Mouse (Mus musculus) ES-E14 (cell line): ENCODE measurements at regions not wholly inside any gene's neighbourhood (a gene's known extent, or its start where the extent isn't known, plus 50 kb on each side); places are given as distances from the start of the nearest gene placed in this dataset.

ENCODE experiments used
- DNase-seq: peaks from one replicate; pipeline ENCODE4 v3.0.0-alpha.2; 2013; ENCODE audit warnings: low read depth, low spot score
- H3K27ac ChIP-seq: 2 replicates; pipeline ENCODE4 v1.5.1; 2012; ENCODE audit warnings: low read depth, mild to moderate bottlenecking, low read length, moderate library complexity, mixed read lengths; ENCODE audit not compliant: poor library complexity, insufficient read depth, severe bottlenecking
- H3K36me3 ChIP-seq: 2 replicates; pipeline ENCODE4 v1.6.1; 2012; ENCODE audit warnings: mild to moderate bottlenecking, low read length, moderate library complexity, mixed read lengths; ENCODE audit not compliant: control insufficient read depth, poor library complexity, insufficient read depth, severe bottlenecking
- H3K4me1 ChIP-seq, 2 experiments: fragments of 150-350 bp in 1 of 2; sonication (generic) in 1 of 2; 2 replicates each; pipeline ENCODE4 v1.6.1; 2012; ENCODE audit warnings: low read length in 2 of 2, mild to moderate bottlenecking in 1 of 2, mixed read lengths in 1 of 2; ENCODE audit not compliant: control insufficient read depth in 2 of 2, insufficient read depth in 2 of 2, poor library complexity in 1 of 2
- H3K4me3 ChIP-seq, 2 experiments: fragments of 150-350 bp in 1 of 2; sonication (generic) in 1 of 2; 2 replicates each; pipeline ENCODE4 v1.5.1; 2012; ENCODE audit warnings: low read length in 2 of 2, low read depth in 1 of 2, mild to moderate bottlenecking in 1 of 2, mixed read lengths in 1 of 2; ENCODE audit not compliant: insufficient read depth in 1 of 2, poor library complexity in 1 of 2, severe bottlenecking in 1 of 2
- H3K9ac ChIP-seq: 2 replicates; pipeline ENCODE4 v1.6.1; 2012; ENCODE audit warnings: low read depth, mild to moderate bottlenecking, low read length, mixed read lengths; ENCODE audit not compliant: poor library complexity, insufficient read depth, severe bottlenecking
- H3K9me3 ChIP-seq: fragments of 150-350 bp; sonication (generic); 2 replicates; pipeline ENCODE4 v1.6.1; 2012; ENCODE audit warnings: low read depth, mild to moderate bottlenecking, low read length; ENCODE audit not compliant: control insufficient read depth, insufficient read depth
- CHD2 ChIP-seq: IDR thresholded peaks from 2 replicates; pipeline ENCODE4 v1.6.1; 2014; ENCODE audit warnings: mild to moderate bottlenecking, low read depth, low read length, inconsistent platforms
- HCFC1 ChIP-seq: IDR thresholded peaks from 2 replicates; pipeline ENCODE4 v1.6.1; 2012; ENCODE audit warnings: low read length, inconsistent platforms, borderline replicate concordance; ENCODE audit not compliant: insufficient read depth
- MAFK ChIP-seq: IDR thresholded peaks from 2 replicates; pipeline ENCODE4 v1.6.1; 2014; ENCODE audit warnings: mild to moderate bottlenecking, low read depth, low read length, inconsistent platforms; ENCODE audit not compliant: insufficient read depth
- ZC3H11A ChIP-seq: IDR thresholded peaks from 2 replicates; pipeline ENCODE4 v1.6.1; 2012; ENCODE audit warnings: low read depth, mild to moderate bottlenecking, inconsistent platforms, low read length, borderline replicate concordance
- ZNF384 ChIP-seq: IDR thresholded peaks from 2 replicates; pipeline ENCODE4 v1.6.1; 2012; ENCODE audit warnings: low read depth, low read length, inconsistent platforms
- in situ Hi-C, 2 experiments: fragments of 600-800 bp; cut with MboI; formaldehyde crosslinking; loops; one replicate each; pipeline ENCODE4 v1.15.1; 2025; ENCODE audit warnings: low sequenced_read_pairs in 2 of 2, inconsistent platforms in 1 of 2; ENCODE audit not compliant: unreplicated experiment in 2 of 2

DNA sequence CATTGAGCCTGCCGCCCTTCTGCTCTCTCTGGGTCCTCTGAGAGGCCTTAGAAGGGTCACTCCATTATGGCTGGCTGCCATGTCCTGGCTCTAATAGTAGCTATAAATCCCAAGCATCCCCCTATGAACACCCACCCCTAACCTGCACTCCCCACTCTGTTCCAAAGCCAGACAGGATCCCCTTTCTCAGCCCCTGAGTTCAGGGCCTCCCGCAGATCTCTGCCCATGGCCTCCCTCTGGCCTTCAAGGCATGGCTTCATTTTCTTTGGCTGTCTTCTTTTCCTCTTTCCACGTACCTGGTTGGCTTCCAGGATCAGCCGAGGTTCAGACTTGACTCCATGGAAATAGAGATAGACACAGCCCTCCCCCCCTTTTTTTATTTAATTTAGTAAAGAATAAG, 227.8 kb downstream of the Cyp26b1 start:
- DNase-seq, result no peak
- H3K9me3 ChIP-seq, result no peaks in the 10 kb centered on the region
- in situ Hi-C loops, result no loop called here
- no peak overlapping the region for H3K9ac ChIP-seq
- no peak overlapping the region for H3K4me3 ChIP-seq
- no peaks in the 10 kb centered on the region for H3K36me3 ChIP-seq
- H3K4me1 ChIP-seq, result no peaks in the 10 kb centered on the region
- no peak for TF ChIP-seq HCFC1
- no peak for TF ChIP-seq ZC3H11A
- no peak for TF ChIP-seq MAFK
- TF ChIP-seq ZNF384, result no peak
- no peak for TF ChIP-seq CHD2
- H3K27ac ChIP-seq, result no peak overlapping the region

GRCm38 (mm10) chr6:84364964-84365363, 228.7 kb downstream of the Cyp26b1 start:
- in situ Hi-C loops, result no loop called here
- DNase-seq, result peak; percentile 45
- Histone ChIP-seq H3K4me3 (no peak overlapping the region), H3K27ac (no peak overlapping the region), H3K9me3 (no peaks in the 10 kb centered on the region), H3K4me1 (no peaks in the 10 kb centered on the region), H3K9ac (no peak overlapping the region), H3K36me3 (no peaks in the 10 kb centered on the region)
- TF ChIP-seq HCFC1 (no peak), CHD2 (no peak), MAFK (no peak), ZNF384 (no peak), ZC3H11A (no peak)

GRCm38 (mm10) chr6:84362331-84362730, 231.4 kb downstream of the Cyp26b1 start:
- in situ Hi-C loops, result no loop called here
- Histone ChIP-seq H3K9me3 (no peaks in the 10 kb centered on the region), H3K4me1 (no peaks in the 10 kb centered on the region), H3K36me3 (no peaks in the 10 kb centered on the region), H3K9ac (no peak overlapping the region), H3K27ac (no peak overlapping the region), H3K4me3 (no peak overlapping the region)
- DNase-seq, result no peak
- TF ChIP-seq HCFC1, result no peak
- TF ChIP-seq MAFK, result no peak
- no peak for TF ChIP-seq CHD2
- TF ChIP-seq ZNF384, result no peak
- no peak for TF ChIP-seq ZC3H11A

DNA sequence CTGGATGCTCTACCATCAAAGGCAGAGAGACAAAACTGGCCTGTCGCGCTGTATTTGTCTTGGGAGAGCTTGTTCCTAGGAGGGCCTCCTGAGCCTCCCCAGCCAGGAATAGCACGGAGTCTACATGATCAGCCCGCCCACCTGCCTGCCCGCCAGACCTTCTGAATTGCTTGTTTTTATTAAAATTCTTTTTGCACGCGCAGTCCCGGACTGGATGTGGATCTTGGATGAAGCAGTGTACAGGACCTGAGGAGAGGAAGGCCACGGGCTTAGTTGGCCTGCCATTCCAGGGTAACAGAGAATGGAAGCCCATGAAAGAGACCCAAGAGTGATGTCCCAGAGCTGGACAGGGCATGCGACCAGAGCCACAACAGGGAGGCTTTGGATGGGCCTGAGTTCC, 235.8 kb downstream of the Cyp26b1 start:
- H3K4me1 ChIP-seq, result no peaks in the 10 kb centered on the region
- DNase-seq, result no peak
- H3K9ac ChIP-seq, result no peak overlapping the region
- no peak for TF ChIP-seq CHD2
- no peak for TF ChIP-seq ZNF384
- TF ChIP-seq MAFK, result no peak
- no peak for TF ChIP-seq ZC3H11A
- no peak for TF ChIP-seq HCFC1
- in situ Hi-C loops, result no loop called here
- H3K9me3 ChIP-seq, result no peaks in the 10 kb centered on the region
- no peak overlapping the region for H3K27ac ChIP-seq
- H3K4me3 ChIP-seq, result no peak overlapping the region
- no peaks in the 10 kb centered on the region for H3K36me3 ChIP-seq

- H3K27ac ChIP-seq, result no peak overlapping the region; the same call in 1 of the 2 replicates
These were observed 240.1 kb downstream of the Cyp26b1 start for GRCm38 (mm10) chr6:84353425-84354220.

More at GRCm38 (mm10) chr6:84353425-84354220, 240.1 kb downstream of the Cyp26b1 start:
- in situ Hi-C loops, result no loop called here
- Histone ChIP-seq H3K36me3 (no peaks in the 10 kb centered on the region), H3K9me3 (no peaks in the 10 kb centered on the region), H3K4me1 (no peaks in the 10 kb centered on the region), H3K4me3 (no peak overlapping the region), H3K9ac (no peak overlapping the region)
- TF ChIP-seq ZC3H11A, result no peak
- no peak for TF ChIP-seq ZNF384
- TF ChIP-seq HCFC1, result no peak
- no peak for TF ChIP-seq CHD2
- TF ChIP-seq MAFK, result no peak
- DNase-seq, result no peak
